Comparison of ENCODE assay signal across 8 mouse cellular contexts in genomic region chr4:57434705-57435360, GRCm38 (mm10). TPM values are rescaled to one million over a fixed set of nuclear protein-coding genes. Genes with fewer than 3 reads are reported as not detected.
DNase-seq lines count a peak whose midpoint lies in the region; ATAC-seq lines count a peak whose summit lies in the region.

No protein-coding gene starts in this region.

- peaks cover 36% of the 10 kb centered on the region for H3K27me3 ChIP-seq in heart, embryonic 14.5 days (ENCODE audit: control insufficient read depth, insufficient read depth, low read length)
- H3K27me3 ChIP-seq in forebrain, embryonic 12.5 days: peaks cover 44% of the 10 kb centered on the region
- peaks cover 44% of the 10 kb centered on the region for H3K27me3 ChIP-seq in limb, embryonic 13.5 days
- H3K27me3 ChIP-seq in stomach, embryonic 14.5 days (ENCODE audit: control insufficient read depth, insufficient read depth, low read length): peaks cover 12% of the 10 kb centered on the region

- H3K4me3 ChIP-seq in heart, embryonic 14.5 days (ENCODE audit: control insufficient read depth in 1 of 2, insufficient read depth in 1 of 2, low read depth in 1 of 2, low read length in 2 of 2): peak overlapping the region; percentile 51 to 69
- peak overlapping the region; percentile 66 for H3K4me3 ChIP-seq in forebrain, embryonic 12.5 days (replicated peaks)
- H3K4me3 ChIP-seq in limb, embryonic 13.5 days: peak overlapping the region; percentile 70
- H3K4me3 ChIP-seq in stomach, embryonic 14.5 days (ENCODE audit: low read depth, low read length): peak overlapping the region; percentile 50

- peak overlapping the region; percentile 68 for H3K9ac ChIP-seq in heart, embryonic 14.5 days (ENCODE audit: low read length)
- peak overlapping the region; percentile 70 for H3K9ac ChIP-seq in forebrain, embryonic 12.5 days
- H3K9ac ChIP-seq in limb, embryonic 13.5 days: peak overlapping the region; percentile 74
- H3K9ac ChIP-seq in stomach, embryonic 14.5 days (replicated peaks; ENCODE audit: low read depth, low read length): no peak overlapping the region

- ATAC-seq in heart, embryonic 14.5 days (ENCODE audit: insufficient number of reproducible peaks, insufficient read depth, low FRiP score, low read depth): no peak
- ATAC-seq in forebrain, embryonic 12.5 days (ENCODE audit: low FRiP score): 0 out of 2 replicates have a peak, but pooled peaks have one; percentile 4
- ATAC-seq in limb, embryonic 13.5 days (ENCODE audit: low FRiP score, low read depth): no peak; the same call in 1 of the 2 replicates
- ATAC-seq in stomach, embryonic 14.5 days (ENCODE audit: insufficient number of reproducible peaks, insufficient read depth, low FRiP score, low read depth): no peak

- DNase-seq in heart, postnatal 4 days: no peak
- DNase-seq in brain, adult 2 months (ENCODE audit: low read depth, low spot score): peak; percentile 61
- no peak for DNase-seq in adrenal gland, postnatal 10 days
- no peak for DNase-seq in thymus, adult 18-20 months

- H3K4me1 ChIP-seq in heart, embryonic 14.5 days (ENCODE audit: control insufficient read depth in 2 of 2, insufficient read depth in 2 of 2, low read length in 2 of 2): peaks cover 3 to 5% of the 10 kb centered on the region in 2 experiments; a peak in 3 of 4 replicates
- H3K4me1 ChIP-seq in forebrain, embryonic 12.5 days: peaks cover 17% of the 10 kb centered on the region
- peaks cover 16% of the 10 kb centered on the region for H3K4me1 ChIP-seq in limb, embryonic 13.5 days
- peaks cover 4% of the 10 kb centered on the region; the same call in 1 of the 2 replicates for H3K4me1 ChIP-seq in stomach, embryonic 14.5 days (ENCODE audit: control insufficient read depth, insufficient read depth, low read length)

- peak overlapping the region; percentile 100 for H3K4me2 ChIP-seq in heart, embryonic 14.5 days (ENCODE audit: low read length)
- peak overlapping the region; percentile 99 for H3K4me2 ChIP-seq in forebrain, embryonic 12.5 days
- peak overlapping the region; percentile 100 for H3K4me2 ChIP-seq in limb, embryonic 13.5 days (replicated peaks)
- H3K4me2 ChIP-seq in stomach, embryonic 14.5 days (replicated peaks; ENCODE audit: low read depth, low read length): peak overlapping the region; percentile 100

- WGBS in heart, embryonic 14.5 days: 17% methylated on average over 19 of the region's 19 CpGs
- WGBS in forebrain, embryonic 12.5 days: 18% methylated on average over 19 of the region's 19 CpGs
- 21% methylated on average over 19 of the region's 19 CpGs for WGBS in limb, embryonic 13.5 days
- WGBS in stomach, embryonic 14.5 days: 20% methylated on average over 19 of the region's 19 CpGs

- H3K9me3 ChIP-seq in heart, embryonic 14.5 days (ENCODE audit: control insufficient read depth, low read length): no peaks in the 10 kb centered on the region
- H3K9me3 ChIP-seq in forebrain, embryonic 12.5 days: no peaks in the 10 kb centered on the region
- H3K9me3 ChIP-seq in limb, embryonic 13.5 days: no peaks in the 10 kb centered on the region
- no peaks in the 10 kb centered on the region for H3K9me3 ChIP-seq in stomach, embryonic 14.5 days (ENCODE audit: control insufficient read depth, low read depth, low read length)

- no peak overlapping the region for H3K27ac ChIP-seq in heart, embryonic 14.5 days (replicated peaks in 1 of 2; ENCODE audit: control insufficient read depth in 1 of 2, insufficient read depth in 1 of 2, low read depth in 2 of 2, low read length in 2 of 2)
- no peak overlapping the region for H3K27ac ChIP-seq in forebrain, embryonic 12.5 days
- no peak overlapping the region for H3K27ac ChIP-seq in limb, embryonic 13.5 days
- no peak overlapping the region for H3K27ac ChIP-seq in stomach, embryonic 14.5 days (ENCODE audit: low read length)

- no peaks in the 10 kb centered on the region for H3K36me3 ChIP-seq in heart, embryonic 14.5 days (ENCODE audit: control insufficient read depth, insufficient read depth, low read length)
- no peaks in the 10 kb centered on the region for H3K36me3 ChIP-seq in forebrain, embryonic 12.5 days (replicated peaks)
- H3K36me3 ChIP-seq in limb, embryonic 13.5 days: no peaks in the 10 kb centered on the region
- no peaks in the 10 kb centered on the region for H3K36me3 ChIP-seq in stomach, embryonic 14.5 days (ENCODE audit: control insufficient read depth, insufficient read depth, low read length)

RNA-seq across cellular contexts. Expression of gene Palm2, which starts 0.8 kb away (rescaled TPM):
- 20.9 and 21.0 TPM in 2 replicates for polyA plus RNA-seq in heart, embryonic 14.5 days (2014; fragmentation: Nextera tagmentation; extraction: Ambion mirVana)
- total RNA-seq in heart, postnatal 4 days (2021): 10 to 100 TPM; 48.4 to 64.2 TPM
- 2.8 and 2.9 TPM in 2 replicates for polyA plus RNA-seq in forebrain, embryonic 12.5 days (2016; fragmentation: Nextera tagmentation; extraction: Ambion mirVana)
- polyA plus RNA-seq in limb, embryonic 13.5 days (2015; fragmentation: Nextera tagmentation; extraction: Ambion mirVana): 8.5 and 9.7 TPM in 2 replicates
- polyA plus RNA-seq in stomach, embryonic 14.5 days (2014; fragmentation: Nextera tagmentation; extraction: Ambion mirVana): 5.9 and 7.0 TPM in 2 replicates
- total RNA-seq in adrenal gland, postnatal 10 days (2021): 10 to 100 TPM; 21.0 to 35.7 TPM
